In the genomic region with DNA sequence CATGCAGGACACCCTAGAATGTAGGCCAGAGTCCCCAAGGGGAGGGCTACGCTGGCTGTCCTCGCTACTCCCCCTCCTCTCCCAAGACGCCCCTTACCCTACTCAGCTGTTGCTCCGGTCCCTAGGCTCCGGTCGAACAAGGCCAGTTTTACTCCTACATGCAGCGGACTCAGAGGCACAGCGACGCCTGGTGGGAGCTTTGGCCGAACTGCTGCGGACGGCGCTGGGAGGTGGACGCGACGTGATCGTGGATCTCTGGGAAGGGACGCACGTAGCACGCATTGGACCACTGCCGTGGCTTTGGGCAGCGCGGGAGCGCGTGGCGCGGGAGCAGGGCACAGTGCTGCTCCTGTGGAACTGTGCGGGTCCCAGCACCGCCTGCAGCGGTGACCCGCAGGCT, we compare ENCODE assay signal across 8 mouse cellular contexts. TPM values are rescaled to one million over a fixed set of nuclear protein-coding genes. Genes with fewer than 3 reads are reported as not detected.
DNase-seq lines count a peak whose midpoint lies in the region; ATAC-seq and TF ChIP-seq lines count a peak whose summit lies in the region.

No protein-coding gene starts in this region.

- ATAC-seq in forebrain, embryonic 13.5 days, result peak; percentile 84
- peak; percentile 72 for ATAC-seq in lung, embryonic 14.5 days (ENCODE audit: insufficient read depth)
- ATAC-seq in neural tube, embryonic 15.5 days (ENCODE audit: low FRiP score), result peak; percentile 83

- no peak overlapping the region; the same call in 1 of the 2 replicates for H3K9ac ChIP-seq in ES-E14 (ENCODE audit: insufficient read depth, low read depth, low read length, poor library complexity, severe bottlenecking)
- peak overlapping the region; percentile 51 for H3K9ac ChIP-seq in forebrain, embryonic 13.5 days
- H3K9ac ChIP-seq in lung, embryonic 14.5 days, result peak overlapping the region; percentile 43
- H3K9ac ChIP-seq in neural tube, embryonic 15.5 days (replicated peaks), result peak overlapping the region; percentile 53

- peak overlapping the region; percentile 68 to 69 for H3K4me3 ChIP-seq in ES-E14 (ENCODE audit: insufficient read depth in 1 of 2, low read depth in 1 of 2, low read length in 2 of 2, poor library complexity in 1 of 2, severe bottlenecking in 1 of 2)
- H3K4me3 ChIP-seq in forebrain, embryonic 13.5 days, result peak overlapping the region; percentile 39
- peak overlapping the region; percentile 36 for H3K4me3 ChIP-seq in lung, embryonic 14.5 days (ENCODE audit: low read depth, low read length)
- peak overlapping the region; percentile 36 for H3K4me3 ChIP-seq in neural tube, embryonic 15.5 days (replicated peaks)

- TF ChIP-seq CTCF in lung, embryonic 14.5 days (IDR thresholded peaks at IDR 0.05; ENCODE audit: low read depth), result peak; percentile 88

- H3K27me3 ChIP-seq in forebrain, embryonic 13.5 days, result peaks cover 50% of the 10 kb centered on the region
- peaks cover 12% of the 10 kb centered on the region; the same call in 1 of the 2 replicates for H3K27me3 ChIP-seq in lung, embryonic 14.5 days (ENCODE audit: insufficient read depth, low read length)
- peaks cover 29% of the 10 kb centered on the region for H3K27me3 ChIP-seq in neural tube, embryonic 15.5 days (replicated peaks)

- H3K4me2 ChIP-seq in forebrain, embryonic 13.5 days, result peak overlapping the region; percentile 69
- H3K4me2 ChIP-seq in lung, embryonic 14.5 days, result peak overlapping the region; percentile 72
- peak overlapping the region; percentile 79 for H3K4me2 ChIP-seq in neural tube, embryonic 15.5 days

- H3K27ac ChIP-seq in ES-E14 (ENCODE audit: insufficient read depth, low read depth, low read length, poor library complexity, severe bottlenecking), result no peak overlapping the region
- no peak overlapping the region for H3K27ac ChIP-seq in forebrain, embryonic 13.5 days
- no peak overlapping the region for H3K27ac ChIP-seq in lung, embryonic 14.5 days (ENCODE audit: low read depth)
- H3K27ac ChIP-seq in neural tube, embryonic 15.5 days (replicated peaks), result no peak overlapping the region

- H3K4me1 ChIP-seq in ES-E14 (ENCODE audit: control insufficient read depth in 2 of 2, insufficient read depth in 2 of 2, low read length in 2 of 2, poor library complexity in 1 of 2), result peaks cover 6 to 19% of the 10 kb centered on the region in 2 experiments
- peaks cover 13% of the 10 kb centered on the region for H3K4me1 ChIP-seq in forebrain, embryonic 13.5 days
- no peaks in the 10 kb centered on the region for H3K4me1 ChIP-seq in lung, embryonic 14.5 days (ENCODE audit: insufficient read depth)
- peaks cover 19% of the 10 kb centered on the region for H3K4me1 ChIP-seq in neural tube, embryonic 15.5 days

- H3K9me3 ChIP-seq in ES-E14 (ENCODE audit: control insufficient read depth, insufficient read depth, low read depth, low read length), result no peaks in the 10 kb centered on the region
- no peaks in the 10 kb centered on the region for H3K9me3 ChIP-seq in forebrain, embryonic 13.5 days (replicated peaks)
- no peaks in the 10 kb centered on the region for H3K9me3 ChIP-seq in lung, embryonic 14.5 days (ENCODE audit: low read depth, low read length)
- no peaks in the 10 kb centered on the region for H3K9me3 ChIP-seq in neural tube, embryonic 15.5 days (replicated peaks)

- under 1% methylated on average over 31 of the region's 31 CpGs for WGBS in forebrain, embryonic 13.5 days
- 2% methylated on average over 31 of the region's 31 CpGs for WGBS in lung, embryonic 14.5 days
- 2% methylated on average over 31 of the region's 31 CpGs for WGBS in neural tube, embryonic 15.5 days

- in situ Hi-C loops in ES-E14 (cut with MboI; ENCODE audit: low sequenced_read_pairs in 2 of 2, unreplicated experiment in 2 of 2), result no loop called here

- intact Hi-C loops in heart, postnatal 14 days (cut with DNase I), result loop anchor here (5.0 kb wide), 2 partner anchors 82 to 137 kb away; a partner anchor contains a TSS

- H3K36me3 ChIP-seq in ES-E14 (ENCODE audit: control insufficient read depth, insufficient read depth, low read length, poor library complexity, severe bottlenecking), result no peaks in the 10 kb centered on the region
- no peaks in the 10 kb centered on the region for H3K36me3 ChIP-seq in forebrain, embryonic 13.5 days (ENCODE audit: poor library complexity, severe bottlenecking)
- H3K36me3 ChIP-seq in lung, embryonic 14.5 days (ENCODE audit: insufficient read depth), result no peaks in the 10 kb centered on the region
- no peaks in the 10 kb centered on the region for H3K36me3 ChIP-seq in neural tube, embryonic 15.5 days

- DNase-seq in ES-E14 (ENCODE audit: low read depth, low spot score), result peak; percentile 42
- DNase-seq in cerebellum, adult 11 months, result peak; percentile 75
- peak; percentile 83 to 85 for DNase-seq in heart, postnatal 14 days
- DNase-seq in kidney, postnatal 36 days, result peak; percentile 77 to 93
- DNase-seq in lung, embryonic 14.5 days, result peak; percentile 87
- peak; percentile 74 for DNase-seq in testis, postnatal 14 days (ENCODE audit: low spot score)

TF ChIP-seq in ES-E14, 5 proteins besides CTCF, POLR2A, EP300 and RAD21:
- TF ChIP-seq ZNF384 (IDR thresholded peaks at IDR 0.05; ENCODE audit: low read depth, low read length), result no peak
- TF ChIP-seq ZC3H11A (IDR thresholded peaks at IDR 0.05; ENCODE audit: borderline replicate concordance, low read depth, low read length), result no peak
- no peak for TF ChIP-seq CHD2 (IDR thresholded peaks at IDR 0.05; ENCODE audit: low read depth, low read length)
- no peak for TF ChIP-seq MAFK (IDR thresholded peaks at IDR 0.05; ENCODE audit: insufficient read depth, low read depth, low read length)
- no peak; the same call in 1 of the 2 replicates for TF ChIP-seq HCFC1 (IDR thresholded peaks at IDR 0.05; ENCODE audit: borderline replicate concordance, insufficient read depth, low read length)
TF ChIP-seq in ES-E14: peak in this region for 0.

RNA-seq across cellular contexts. Expression of a gene that starts 1.8 kb away (rescaled TPM):
- total RNA-seq in ES-E14 (2012; rRNA removed), result 6.2 and 13.3 TPM in 2 replicates
- polyA plus RNA-seq in forebrain, embryonic 13.5 days (2015; fragmentation: Nextera tagmentation; extraction: Ambion mirVana), result 0.84 and 1.4 TPM in 2 replicates
- total RNA-seq in heart, postnatal 14 days (2021), result 1 to 10 TPM; 8.7 to 8.9 TPM
- polyA plus RNA-seq in lung, embryonic 14.5 days (2014; fragmentation: Nextera tagmentation; extraction: Ambion mirVana), result 7.7 and 9.1 TPM in 2 replicates
- 3.5 and 9.5 TPM in 2 replicates for polyA plus RNA-seq in neural tube, embryonic 15.5 days (2015; fragmentation: Nextera tagmentation; extraction: Ambion mirVana)

RNA-seq across cellular contexts. Expression of a gene that starts 11.1 kb away (rescaled TPM):
- total RNA-seq in ES-E14 (2012; rRNA removed), result 0.80 and 3.0 TPM in 2 replicates
- polyA plus RNA-seq in forebrain, embryonic 13.5 days (2015; fragmentation: Nextera tagmentation; extraction: Ambion mirVana), result 0.05 TPM in 1 of 2 replicates, not detected in the other
- total RNA-seq in heart, postnatal 14 days (2021), result 1 to 10 TPM; 1.2 to 1.5 TPM
- polyA plus RNA-seq in lung, embryonic 14.5 days (2014; fragmentation: Nextera tagmentation; extraction: Ambion mirVana), result 12.0 and 12.2 TPM in 2 replicates
- 0.50 and 1.5 TPM in 2 replicates for polyA plus RNA-seq in neural tube, embryonic 15.5 days (2015; fragmentation: Nextera tagmentation; extraction: Ambion mirVana)

RNA-seq across cellular contexts. Expression of a gene that starts 13.7 kb away (rescaled TPM):
- 20.8 and 29.9 TPM in 2 replicates for total RNA-seq in ES-E14 (2012; rRNA removed)
- polyA plus RNA-seq in forebrain, embryonic 13.5 days (2015; fragmentation: Nextera tagmentation; extraction: Ambion mirVana), result 47.4 and 47.5 TPM in 2 replicates
- 10 to 100 TPM; 42.1 to 45.2 TPM for total RNA-seq in heart, postnatal 14 days (2021)
- 20.7 and 27.0 TPM in 2 replicates for polyA plus RNA-seq in lung, embryonic 14.5 days (2014; fragmentation: Nextera tagmentation; extraction: Ambion mirVana)
- 87.9 and 106 TPM in 2 replicates for polyA plus RNA-seq in neural tube, embryonic 15.5 days (2015; fragmentation: Nextera tagmentation; extraction: Ambion mirVana)

RNA-seq across cellular contexts. Expression of a gene that starts 27.1 kb away (rescaled TPM):
- 119 and 140 TPM in 2 replicates for total RNA-seq in ES-E14 (2012; rRNA removed)
- 86.0 and 92.1 TPM in 2 replicates for polyA plus RNA-seq in forebrain, embryonic 13.5 days (2015; fragmentation: Nextera tagmentation; extraction: Ambion mirVana)
- total RNA-seq in heart, postnatal 14 days (2021), result 10 to 100 TPM; 24.0 to 24.5 TPM
- polyA plus RNA-seq in lung, embryonic 14.5 days (2014; fragmentation: Nextera tagmentation; extraction: Ambion mirVana), result 70.0 and 76.4 TPM in 2 replicates
- polyA plus RNA-seq in neural tube, embryonic 15.5 days (2015; fragmentation: Nextera tagmentation; extraction: Ambion mirVana), result 103 TPM in 2 replicates

RNA-seq across cellular contexts. Expression of a gene that starts 32.3 kb away (rescaled TPM):
- total RNA-seq in ES-E14 (2012; rRNA removed), result 15.1 and 16.3 TPM in 2 replicates
- 2.8 and 3.1 TPM in 2 replicates for polyA plus RNA-seq in forebrain, embryonic 13.5 days (2015; fragmentation: Nextera tagmentation; extraction: Ambion mirVana)
- total RNA-seq in heart, postnatal 14 days (2021), result not detected
- polyA plus RNA-seq in lung, embryonic 14.5 days (2014; fragmentation: Nextera tagmentation; extraction: Ambion mirVana), result 0.05 and 0.16 TPM in 2 replicates
- 10.2 and 12.8 TPM in 2 replicates for polyA plus RNA-seq in neural tube, embryonic 15.5 days (2015; fragmentation: Nextera tagmentation; extraction: Ambion mirVana)
